Mouse (Mus musculus) heart, postnatal 0 days (tissue): ENCODE data around the gene Map7d1. TPM values are rescaled to one million over a fixed set of nuclear protein-coding genes. Genes with fewer than 3 reads are reported as not detected.

Experiments
- ATAC-seq: fragments of 200-750 bp; cut with Nextera tagmentation; 2 replicates; pipeline ENCODE4 v1.8.0; 2017; ENCODE audit warnings: low read depth, moderate number of reproducible peaks, moderate library complexity; ENCODE audit not compliant: insufficient read depth
- DNase-seq: peaks from one replicate; pipeline ENCODE4 v3.0.0-alpha.2; 2016; ENCODE audit warnings: low spot score
- H3K27ac ChIP-seq: fragments of 300-500 bp; sonication (generic); 2 replicates; pipeline ENCODE4 v1.5.1; 2014; ENCODE audit warnings: low read depth, mild to moderate bottlenecking
- H3K27me3 ChIP-seq: fragments of 300-500 bp; sonication (generic); 2 replicates; pipeline ENCODE4 v1.6.1; 2014; ENCODE audit warnings: low read length, mixed read lengths; ENCODE audit not compliant: control insufficient read depth, insufficient read depth
- H3K36me3 ChIP-seq: fragments of 300-500 bp; sonication (generic); replicated peaks from 2 replicates; pipeline ENCODE4 v1.6.1; 2014; ENCODE audit warnings: low read length, mixed read lengths; ENCODE audit not compliant: control insufficient read depth, insufficient read depth
- H3K4me1 ChIP-seq: fragments of 300-500 bp; sonication (generic); 2 replicates; pipeline ENCODE4 v1.6.1; 2014; ENCODE audit warnings: antibody characterized with exemption; ENCODE audit not compliant: control insufficient read depth, insufficient read depth
- H3K4me2 ChIP-seq: fragments of 300-500 bp; sonication (generic); 2 replicates; pipeline ENCODE4 v1.6.1; 2014; ENCODE audit warnings: low read depth, mild to moderate bottlenecking, low read length, moderate library complexity
- H3K4me3 ChIP-seq: fragments of 300-500 bp; sonication (generic); 2 replicates; pipeline ENCODE4 v1.5.1; 2014; ENCODE audit warnings: low read depth, low read length
- H3K9ac ChIP-seq: fragments of 300-500 bp; sonication (generic); replicated peaks from 2 replicates; pipeline ENCODE4 v1.6.1; 2014; ENCODE audit warnings: low read depth, low read length, mixed read lengths
- H3K9me3 ChIP-seq: fragments of 300-500 bp; sonication (generic); replicated peaks from 2 replicates; pipeline ENCODE4 v1.6.1; 2016; ENCODE audit warnings: low read length; ENCODE audit not compliant: control insufficient read depth
- CTCF ChIP-seq: IDR thresholded peaks from 2 replicates; pipeline ENCODE4 v1.5.1; 2016; ENCODE audit warnings: antibody characterized with exemption, control low read depth, low read depth
- EP300 ChIP-seq: IDR thresholded peaks from 2 replicates; pipeline ENCODE4 v1.6.1; 2016; ENCODE audit warnings: antibody characterized with exemption, low read depth
- WGBS: fragments of 180-500 bp; shearing (Covaris S2); extraction: QIAGEN DNeasy Blood & Tissue Kit; methylation state at CpG from one replicate; pipeline ENCODE4 v1.1.7; 2014; 5-methylcytosine and 5-hydroxymethylcytosine counted together
- polyA plus RNA-seq: library from polyadenylated mRNA; unstranded; fragments of >200 nt; fragmentation: Nextera tagmentation; extraction: Ambion mirVana; gene quantifications from 2 replicates; pipeline ENCODE4 v1.2.1, GENCODE M21; 2015
- total RNA-seq: library from RNA; depleted of rRNA; stranded (reverse); fragments of >200 nt; gene quantifications from 2 replicates; pipeline ENCODE4 v1.2.3, GENCODE M21; 2014; ENCODE audit warnings: low replicate concordance

Map7d1 gene
- total and polyA plus RNA-seq, 2 experiments from 2014 or later: 37.5 to 75.0 TPM

GRCm38 (mm10) chr4:126217771-126218170 is 38.4 kb downstream of the Map7d1 start:
- no peak overlapping the region for H3K9ac ChIP-seq
- no peaks in the 10 kb centered on the region for H3K9me3 ChIP-seq
- no peak for DNase-seq
- no peak overlapping the region for H3K27ac ChIP-seq
- TF ChIP-seq EP300 (no peak), CTCF (no peak)
- H3K4me1 ChIP-seq: no peaks in the 10 kb centered on the region
- ATAC-seq: no peak; the same call in 1 of the 2 replicates
- no peak overlapping the region for H3K4me3 ChIP-seq
- H3K36me3 ChIP-seq: no peaks in the 10 kb centered on the region
- no peak overlapping the region for H3K4me2 ChIP-seq
- 61% methylated on average over 6 of the region's 6 CpGs for WGBS
- H3K27me3 ChIP-seq: no peaks in the 10 kb centered on the region

- WGBS: 66% methylated on average over 6 of the region's 6 CpGs
- ATAC-seq: no peak
- TF ChIP-seq EP300: no peak
- no peak for TF ChIP-seq CTCF
Observed at GRCm38 (mm10) chr4:126207081-126207480, 49.1 kb downstream of the Map7d1 start.

GRCm38 (mm10) chr4:126205386-126205785 is 50.8 kb downstream of the Map7d1 start:
- Histone ChIP-seq H3K4me1 (peaks cover 7% of the 10 kb centered on the region), H3K9ac (no peak overlapping the region), H3K36me3 (no peaks in the 10 kb centered on the region), H3K27ac (no peak overlapping the region), H3K27me3 (no peaks in the 10 kb centered on the region), H3K4me2 (no peak overlapping the region), H3K9me3 (no peaks in the 10 kb centered on the region), H3K4me3 (no peak overlapping the region)
- WGBS: 77% methylated on average over 1 of the region's 1 CpGs
- DNase-seq: no peak
- TF ChIP-seq EP300 (no peak), CTCF (no peak)
- no peak for ATAC-seq

More at GRCm38 (mm10) chr4:126207081-126207480, 49.1 kb downstream of the Map7d1 start:
- Histone ChIP-seq H3K4me3 (no peak overlapping the region), H3K9ac (no peak overlapping the region), H3K4me2 (no peak overlapping the region), H3K9me3 (no peaks in the 10 kb centered on the region), H3K36me3 (no peaks in the 10 kb centered on the region), H3K27me3 (no peaks in the 10 kb centered on the region), H3K4me1 (no peaks in the 10 kb centered on the region), H3K27ac (no peak overlapping the region)
- DNase-seq: no peak

- H3K4me3 ChIP-seq: no peak overlapping the region
- H3K9me3 ChIP-seq: no peaks in the 10 kb centered on the region
- H3K4me2 ChIP-seq: no peak overlapping the region
- no peaks in the 10 kb centered on the region for H3K27me3 ChIP-seq
- H3K36me3 ChIP-seq: no peaks in the 10 kb centered on the region
- no peak for ATAC-seq
- no peak overlapping the region for H3K27ac ChIP-seq
- no peak for TF ChIP-seq EP300
- no peak for TF ChIP-seq CTCF
- H3K9ac ChIP-seq: no peak overlapping the region
- WGBS: 70% methylated on average over 12 of the region's 12 CpGs
- H3K4me1 ChIP-seq: peaks cover 13% of the 10 kb centered on the region
- no peak for DNase-seq
Observed at GRCm38 (mm10) chr4:126204661-126205230, 51.4 kb downstream of the Map7d1 start.

- WGBS: 81% methylated on average over 8 of the region's 8 CpGs
- ATAC-seq: no peak
- no peak for DNase-seq
- no peaks in the 10 kb centered on the region for H3K27me3 ChIP-seq
- TF ChIP-seq EP300: no peak
- no peak for TF ChIP-seq CTCF
- no peak overlapping the region for H3K4me2 ChIP-seq
- no peak overlapping the region for H3K4me3 ChIP-seq
- no peaks in the 10 kb centered on the region for H3K36me3 ChIP-seq
- no peaks in the 10 kb centered on the region for H3K9me3 ChIP-seq
- peaks cover 20% of the 10 kb centered on the region for H3K4me1 ChIP-seq
- H3K27ac ChIP-seq: 0 out of 2 replicates have a peak overlapping the region, but pooled peaks have one; percentile 99
- no peak overlapping the region for H3K9ac ChIP-seq
Observed at GRCm38 (mm10) chr4:126204016-126204415, 52.1 kb downstream of the Map7d1 start.

- TF ChIP-seq CTCF: no peak
- no peak for TF ChIP-seq EP300
- DNase-seq: no peak
- ATAC-seq: no peak
- Histone ChIP-seq H3K9ac (peak overlapping the region; percentile 53), H3K27me3 (no peaks in the 10 kb centered on the region), H3K9me3 (no peaks in the 10 kb centered on the region), H3K4me1 (peaks cover 26% of the 10 kb centered on the region), H3K27ac (peak overlapping the region; percentile 99), H3K4me2 (peak overlapping the region; percentile 59), H3K4me3 (peak overlapping the region; percentile 76; the same call in 1 of the 2 replicates), H3K36me3 (no peaks in the 10 kb centered on the region)
- WGBS: 81% methylated on average over 10 of the region's 10 CpGs
Observed at GRCm38 (mm10) chr4:126203336-126203895, 52.7 kb downstream of the Map7d1 start.
